Mouse (Mus musculus) limb, embryonic 14.5 days (tissue): ENCODE data around the gene Slc44a5. TPM values are rescaled to one million over a fixed set of nuclear protein-coding genes. Genes with fewer than 3 reads are reported as not detected.

Source experiments
- ATAC-seq: fragments of 200-750 bp; cut with Nextera tagmentation; 2 replicates; pipeline ENCODE4 v1.8.0; 2017; ENCODE audit warnings: low read depth, moderate number of reproducible peaks, moderate TSS enrichment; ENCODE audit not compliant: low FRiP score
- DNase-seq: peaks from one replicate; pipeline ENCODE4 v3.0.0-alpha.2; 2015; ENCODE audit warnings: low spot score
- H3K27ac ChIP-seq: fragments of 300-500 bp; sonication (generic); replicated peaks from 2 replicates; pipeline ENCODE4 v1.5.1; 2014; ENCODE audit warnings: low read depth, mild to moderate bottlenecking, low read length, moderate library complexity, mixed read lengths
- H3K27me3 ChIP-seq: fragments of 300-500 bp; sonication (generic); 2 replicates; pipeline ENCODE4 v1.6.1; 2014; ENCODE audit warnings: low read length, mixed read lengths; ENCODE audit not compliant: control insufficient read depth, insufficient read depth
- H3K36me3 ChIP-seq: fragments of 300-500 bp; sonication (generic); 2 replicates; pipeline ENCODE4 v1.6.1; 2014; ENCODE audit warnings: mild to moderate bottlenecking, low read length, moderate library complexity, mixed read lengths; ENCODE audit not compliant: control insufficient read depth, insufficient read depth
- H3K4me1 ChIP-seq: fragments of 300-500 bp; sonication (generic); 2 replicates; pipeline ENCODE4 v1.6.1; 2014; ENCODE audit warnings: antibody characterized with exemption, low read length, mixed read lengths; ENCODE audit not compliant: control insufficient read depth, insufficient read depth
- H3K4me2 ChIP-seq: fragments of 300-500 bp; sonication (generic); replicated peaks from 2 replicates; pipeline ENCODE4 v1.6.1; 2014; ENCODE audit warnings: low read depth, mild to moderate bottlenecking, low read length, moderate library complexity; ENCODE audit not compliant: severe bottlenecking
- H3K4me3 ChIP-seq: fragments of 300-500 bp; sonication (generic); replicated peaks from 2 replicates; pipeline ENCODE4 v1.5.1; 2014; ENCODE audit warnings: low read length
- H3K9ac ChIP-seq: fragments of 300-500 bp; sonication (generic); 2 replicates; pipeline ENCODE4 v1.6.1; 2014; ENCODE audit warnings: mild to moderate bottlenecking, low read depth, low read length, moderate library complexity; ENCODE audit not compliant: severe bottlenecking
- H3K9me3 ChIP-seq: fragments of 300-500 bp; sonication (generic); 2 replicates; pipeline ENCODE4 v1.6.1; 2016; ENCODE audit warnings: low read length; ENCODE audit not compliant: control insufficient read depth
- POLR2A ChIP-seq: fragments of 200-500 bp; IDR thresholded peaks from 2 replicates; pipeline ENCODE4 v1.8.0; 2012; ENCODE audit warnings: inconsistent platforms, mild to moderate bottlenecking, moderate library complexity, borderline replicate concordance; ENCODE audit not compliant: insufficient read depth, insufficient read length; ENCODE audit errors: extremely low read depth
- WGBS: fragments of 180-500 bp; shearing (Covaris S2); extraction: QIAGEN DNeasy Blood & Tissue Kit; methylation state at CpG from one replicate; pipeline ENCODE4 v1.1.7; 2014; 5-methylcytosine and 5-hydroxymethylcytosine counted together
- polyA plus RNA-seq, 2 experiments: library from polyadenylated mRNA; depleted of rRNA in 1 of 2; stranded (reverse) in 1 of 2; unstranded in 1 of 2; fragments of >200 nt; fragmentation: Nextera tagmentation in 1 of 2; extraction: Ambion mirVana in 1 of 2; gene quantifications; 2 replicates each; pipeline versions ENCODE4 v1.2.1 to v1.2.3; 2012 to 2014

The Slc44a5 gene
- polyA plus RNA-seq, 2 experiments, result 1.5 to 2.8 TPM

GRCm38 (mm10) chr3:154116000-154116399 is 142.8 kb downstream of the Slc44a5 start:
- 70% methylated on average over 5 of the region's 5 CpGs for WGBS
- no peak for TF ChIP-seq POLR2A
- ATAC-seq, result no peak

GRCm38 (mm10) chr3:154118992-154119603 is 145.9 kb downstream of the Slc44a5 start:
- no peaks in the 10 kb centered on the region for H3K4me1 ChIP-seq
- H3K9me3 ChIP-seq, result no peaks in the 10 kb centered on the region
- TF ChIP-seq POLR2A, result no peak
- no peak overlapping the region for H3K27ac ChIP-seq
- no peak for DNase-seq
- no peak for ATAC-seq
- H3K4me3 ChIP-seq, result no peak overlapping the region
- 56% methylated on average over 6 of the region's 6 CpGs for WGBS
- H3K4me2 ChIP-seq, result no peak overlapping the region
- no peak overlapping the region for H3K9ac ChIP-seq
- no peaks in the 10 kb centered on the region for H3K27me3 ChIP-seq
- H3K36me3 ChIP-seq, result no peaks in the 10 kb centered on the region

More at GRCm38 (mm10) chr3:154116000-154116399, 142.8 kb downstream of the Slc44a5 start:
- Histone ChIP-seq H3K4me3 (no peak overlapping the region), H3K4me2 (no peak overlapping the region), H3K9ac (no peak overlapping the region), H3K36me3 (no peaks in the 10 kb centered on the region), H3K27me3 (no peaks in the 10 kb centered on the region), H3K27ac (no peak overlapping the region), H3K4me1 (no peaks in the 10 kb centered on the region), H3K9me3 (no peaks in the 10 kb centered on the region)
- DNase-seq, result no peak

GRCm38 (mm10) chr3:154122531-154122930 is 149.3 kb downstream of the Slc44a5 start:
- no peaks in the 10 kb centered on the region for H3K27me3 ChIP-seq
- no peak overlapping the region for H3K9ac ChIP-seq
- DNase-seq (no peak), ATAC-seq (no peak)
- no peak overlapping the region for H3K27ac ChIP-seq
- no peaks in the 10 kb centered on the region for H3K9me3 ChIP-seq
- H3K36me3 ChIP-seq, result no peaks in the 10 kb centered on the region
- TF ChIP-seq POLR2A, result no peak
- no peak overlapping the region for H3K4me2 ChIP-seq
- 85% methylated on average over 3 of the region's 3 CpGs for WGBS
- no peaks in the 10 kb centered on the region for H3K4me1 ChIP-seq
- no peak overlapping the region for H3K4me3 ChIP-seq

- H3K27me3 ChIP-seq, result no peaks in the 10 kb centered on the region
- H3K4me1 ChIP-seq, result no peaks in the 10 kb centered on the region
- no peak overlapping the region for H3K27ac ChIP-seq
- DNase-seq, result no peak
- WGBS, result 91% methylated on average over 15 of the region's 15 CpGs
- TF ChIP-seq POLR2A, result no peak
- no peak overlapping the region for H3K4me3 ChIP-seq
- no peak for ATAC-seq
- no peak overlapping the region for H3K4me2 ChIP-seq
- H3K36me3 ChIP-seq, result no peaks in the 10 kb centered on the region
- H3K9ac ChIP-seq, result no peak overlapping the region
- H3K9me3 ChIP-seq, result no peaks in the 10 kb centered on the region
Measured at GRCm38 (mm10) chr3:154124890-154125575, 151.8 kb downstream of the Slc44a5 start.

- Histone ChIP-seq H3K4me1 (no peaks in the 10 kb centered on the region), H3K36me3 (no peaks in the 10 kb centered on the region), H3K4me2 (no peak overlapping the region), H3K9me3 (no peaks in the 10 kb centered on the region), H3K27me3 (no peaks in the 10 kb centered on the region), H3K27ac (no peak overlapping the region), H3K9ac (no peak overlapping the region), H3K4me3 (no peak overlapping the region)
- TF ChIP-seq POLR2A, result no peak
- no peak for DNase-seq
- 79% methylated on average over 7 of the region's 7 CpGs for WGBS
- ATAC-seq, result no peak
Measured at GRCm38 (mm10) chr3:154125768-154126376, 152.6 kb downstream of the Slc44a5 start.
